Mouse (Mus musculus): ENCODE results near the gene Scn8a.

Scn8a gene

DNA sequence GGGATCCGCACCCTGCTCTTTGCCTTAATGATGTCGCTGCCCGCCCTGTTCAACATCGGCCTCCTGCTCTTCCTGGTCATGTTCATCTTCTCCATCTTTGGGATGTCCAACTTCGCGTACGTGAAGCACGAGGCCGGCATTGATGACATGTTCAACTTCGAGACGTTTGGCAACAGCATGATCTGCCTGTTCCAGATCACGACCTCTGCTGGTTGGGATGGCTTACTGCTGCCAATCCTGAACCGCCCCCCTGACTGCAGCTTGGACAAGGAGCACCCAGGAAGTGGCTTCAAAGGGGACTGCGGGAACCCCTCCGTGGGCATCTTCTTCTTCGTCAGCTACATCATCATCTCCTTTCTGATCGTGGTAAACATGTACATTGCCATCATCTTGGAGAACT is 170.0 kb downstream of the Scn8a start:
- DNase-seq (ENCODE audit: low read depth, low spot score): no peak

DNA sequence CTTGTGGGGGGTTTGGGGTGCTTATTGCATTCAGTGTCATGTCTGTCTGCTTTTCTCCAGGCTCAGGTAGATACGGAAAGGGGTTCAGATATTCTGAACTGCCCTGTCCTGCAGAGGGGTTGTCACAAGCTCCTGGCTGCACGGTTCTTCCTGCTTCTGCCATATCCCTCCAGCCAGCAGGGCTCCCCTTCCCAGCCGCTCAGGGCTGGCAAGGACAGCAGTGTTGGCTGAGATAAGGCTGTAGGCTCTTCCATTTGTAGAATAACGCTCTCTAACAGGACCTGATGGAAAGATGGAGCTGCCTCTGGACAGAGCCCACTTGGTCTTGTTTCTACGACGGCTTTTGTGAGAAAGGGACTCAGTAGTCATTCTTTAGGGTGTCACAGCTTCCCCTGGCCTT is 172.3 kb downstream of the Scn8a start:
- DNase-seq (ENCODE audit: low read depth, low spot score): no peak

DNA sequence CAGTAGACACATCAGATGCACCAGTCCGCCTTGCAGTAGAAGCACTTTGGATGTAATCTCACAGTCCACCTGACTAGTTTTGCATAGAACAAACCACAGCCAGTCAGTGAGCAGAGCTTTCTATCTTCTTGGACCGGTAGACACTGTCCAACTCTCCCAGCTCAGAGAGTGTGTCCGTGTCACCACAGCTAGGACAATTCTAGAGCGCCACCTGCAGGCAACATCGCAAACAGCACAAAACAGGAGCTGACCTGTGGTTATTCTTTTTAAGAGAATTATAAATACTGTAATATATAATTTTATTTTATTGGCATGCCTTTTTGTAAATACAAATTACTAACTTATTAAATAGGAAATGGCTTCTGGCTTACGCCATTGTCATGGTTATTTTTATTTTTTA is 173.0 kb downstream of the Scn8a start:
- DNase-seq (ENCODE audit: low read depth, low spot score): peak; percentile 66

DNA sequence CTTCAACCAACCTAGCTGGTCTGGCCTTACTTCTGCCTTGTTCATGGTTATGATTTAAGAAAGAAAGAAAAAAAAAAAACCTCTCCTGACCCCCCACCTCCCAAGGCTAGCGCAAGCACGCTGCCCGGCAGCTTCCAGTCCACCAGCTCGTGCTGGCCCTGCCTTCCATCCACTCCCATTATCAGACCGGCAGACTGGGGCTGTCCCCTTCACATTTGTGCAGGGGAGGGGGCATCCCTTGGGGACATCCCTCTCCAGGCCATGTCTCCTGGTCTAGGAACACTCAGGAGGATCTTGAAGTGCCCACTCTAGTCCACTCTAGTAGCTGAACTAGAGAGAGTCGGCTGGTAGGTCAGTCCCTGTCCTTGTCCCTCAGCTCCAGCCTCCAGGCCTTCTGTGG is 174.9 kb downstream of the Scn8a start:
- no peak for DNase-seq (ENCODE audit: low read depth, low spot score)

DNA sequence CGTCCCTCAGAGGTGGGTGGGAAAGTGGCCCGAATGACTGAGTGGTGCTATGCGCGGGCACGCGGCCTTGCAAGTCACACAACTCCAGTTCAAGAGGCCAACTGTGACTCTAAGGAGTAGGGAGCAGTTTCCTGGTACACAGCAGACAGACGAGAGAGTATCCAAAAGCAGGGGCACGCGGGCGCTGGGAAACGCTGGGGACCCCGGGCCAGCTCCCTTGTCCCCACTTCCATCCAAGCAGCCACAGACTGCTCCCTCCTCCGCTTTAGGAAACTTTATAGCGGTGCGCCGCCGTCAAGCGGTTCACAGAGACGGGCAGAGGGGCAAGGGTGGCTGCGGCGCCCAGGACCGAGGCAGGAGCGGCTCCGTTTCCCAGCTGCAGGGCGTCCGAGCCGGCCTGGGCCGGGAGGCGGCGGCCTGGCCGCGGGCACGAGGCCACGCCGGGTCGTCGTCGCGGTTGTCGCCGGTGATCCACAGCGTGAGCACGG is 176.4 kb downstream of the Scn8a start:
- DNase-seq (ENCODE audit: low read depth, low spot score): no peak

DNA sequence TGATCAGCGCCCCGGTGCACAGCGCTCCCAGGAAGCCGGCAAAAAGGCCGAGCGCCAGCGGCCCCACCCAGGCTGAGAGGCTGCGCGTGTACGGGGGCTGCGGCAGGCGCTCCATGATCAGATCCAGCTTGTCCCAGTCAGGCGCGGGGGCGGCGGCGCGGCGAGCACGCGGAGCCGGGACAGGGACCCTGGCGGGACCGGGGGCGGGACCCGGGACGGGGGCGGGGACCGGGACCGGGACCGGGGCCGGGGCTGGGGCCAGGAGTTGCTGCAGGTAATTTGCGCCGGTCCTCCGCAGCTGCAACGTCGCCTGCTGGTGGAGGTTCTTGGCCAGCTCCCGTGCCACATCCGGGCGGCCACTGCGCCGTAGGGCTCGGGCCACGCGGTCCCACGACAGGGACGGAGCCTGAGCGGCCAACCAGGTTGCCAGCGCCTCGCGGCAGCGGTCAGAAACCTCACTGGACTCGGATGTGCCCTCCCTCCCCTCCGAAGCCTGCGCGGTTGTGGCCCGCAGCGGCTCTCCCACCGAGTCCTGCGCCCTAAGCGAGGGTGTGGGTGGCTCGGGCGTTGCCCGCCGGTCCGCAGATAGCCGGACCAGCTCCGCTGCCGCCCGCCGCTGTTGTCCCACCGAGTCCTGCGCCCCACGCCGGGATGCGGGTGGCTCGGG is 177.0 kb downstream of the Scn8a start:
- DNase-seq (ENCODE audit: low read depth, low spot score): no peak

DNA sequence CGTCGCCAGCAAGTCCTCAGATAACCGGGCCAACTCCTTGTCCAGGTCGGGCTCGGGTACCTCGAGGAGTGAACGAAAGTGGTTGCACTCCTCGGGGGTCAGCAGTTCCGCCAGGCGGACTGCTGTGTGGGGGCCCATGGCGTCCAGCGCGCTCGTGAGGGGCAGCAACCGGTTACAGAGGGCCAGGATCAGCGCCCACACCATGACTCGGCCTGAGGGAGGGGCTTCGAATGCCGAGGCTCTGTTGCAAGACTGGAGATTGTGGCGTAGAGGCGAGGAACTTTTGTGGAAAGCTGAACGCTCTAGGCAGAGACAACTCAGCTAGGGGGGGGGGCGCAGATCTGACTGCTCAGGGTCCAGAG is 177.5 kb downstream of the Scn8a start, which contains the start of gene Gm47841:
Gene Gm47841, minus strand, starts transcription at position 204 of the 362 bp plus-strand sequence.
- no peak for DNase-seq (ENCODE audit: low read depth, low spot score)

DNA sequence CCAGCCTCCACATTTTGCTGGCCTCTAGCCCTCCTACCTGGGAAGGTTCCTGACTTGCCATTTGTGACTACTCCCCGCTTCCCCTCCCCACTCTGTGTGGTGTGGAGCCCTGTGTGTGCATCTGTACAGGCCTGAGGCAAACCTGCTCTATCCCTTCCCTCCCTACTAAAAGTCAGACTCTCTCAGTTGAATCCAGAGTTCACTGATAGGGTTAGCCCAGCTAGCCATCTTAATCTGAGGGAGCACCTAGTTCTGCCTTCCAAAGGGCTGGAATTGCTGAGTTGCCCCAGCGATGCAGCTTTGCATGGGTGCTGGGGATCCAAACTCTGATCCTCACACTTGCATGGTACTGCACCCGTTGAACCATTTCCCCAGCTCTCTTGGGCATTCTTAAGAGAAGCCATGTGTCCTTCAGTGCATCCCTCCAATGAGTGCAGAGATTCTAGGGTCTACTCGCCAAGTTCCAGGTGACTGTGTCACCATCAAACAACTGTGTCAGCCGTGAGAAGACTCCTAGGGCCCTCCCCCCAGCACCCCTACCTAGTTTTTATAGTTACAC is 178.8 kb downstream of the Scn8a start:
- no peak for DNase-seq (ENCODE audit: low read depth, low spot score)

DNA sequence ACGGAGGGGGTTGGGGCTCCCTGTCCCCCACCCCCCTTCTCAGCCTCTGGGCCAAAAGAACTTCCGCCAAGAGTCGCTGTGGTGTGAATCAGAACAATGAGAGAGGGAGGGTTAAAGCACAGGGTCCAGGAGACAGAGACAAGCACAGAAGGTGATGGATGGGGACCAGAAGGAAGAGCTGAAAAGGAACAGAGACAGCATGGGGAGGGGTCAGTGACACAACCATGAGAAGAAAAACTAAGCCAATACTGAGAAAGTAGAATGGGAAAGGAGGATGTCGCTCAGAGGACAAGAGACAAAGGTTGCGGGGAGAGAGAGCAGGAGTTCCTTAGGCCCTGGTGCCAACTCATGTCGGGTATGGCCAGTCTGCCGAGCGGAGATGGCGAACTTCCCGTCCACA is 182.2 kb downstream of the Scn8a start:
- no peak for DNase-seq (ENCODE audit: low read depth, low spot score)

DNA sequence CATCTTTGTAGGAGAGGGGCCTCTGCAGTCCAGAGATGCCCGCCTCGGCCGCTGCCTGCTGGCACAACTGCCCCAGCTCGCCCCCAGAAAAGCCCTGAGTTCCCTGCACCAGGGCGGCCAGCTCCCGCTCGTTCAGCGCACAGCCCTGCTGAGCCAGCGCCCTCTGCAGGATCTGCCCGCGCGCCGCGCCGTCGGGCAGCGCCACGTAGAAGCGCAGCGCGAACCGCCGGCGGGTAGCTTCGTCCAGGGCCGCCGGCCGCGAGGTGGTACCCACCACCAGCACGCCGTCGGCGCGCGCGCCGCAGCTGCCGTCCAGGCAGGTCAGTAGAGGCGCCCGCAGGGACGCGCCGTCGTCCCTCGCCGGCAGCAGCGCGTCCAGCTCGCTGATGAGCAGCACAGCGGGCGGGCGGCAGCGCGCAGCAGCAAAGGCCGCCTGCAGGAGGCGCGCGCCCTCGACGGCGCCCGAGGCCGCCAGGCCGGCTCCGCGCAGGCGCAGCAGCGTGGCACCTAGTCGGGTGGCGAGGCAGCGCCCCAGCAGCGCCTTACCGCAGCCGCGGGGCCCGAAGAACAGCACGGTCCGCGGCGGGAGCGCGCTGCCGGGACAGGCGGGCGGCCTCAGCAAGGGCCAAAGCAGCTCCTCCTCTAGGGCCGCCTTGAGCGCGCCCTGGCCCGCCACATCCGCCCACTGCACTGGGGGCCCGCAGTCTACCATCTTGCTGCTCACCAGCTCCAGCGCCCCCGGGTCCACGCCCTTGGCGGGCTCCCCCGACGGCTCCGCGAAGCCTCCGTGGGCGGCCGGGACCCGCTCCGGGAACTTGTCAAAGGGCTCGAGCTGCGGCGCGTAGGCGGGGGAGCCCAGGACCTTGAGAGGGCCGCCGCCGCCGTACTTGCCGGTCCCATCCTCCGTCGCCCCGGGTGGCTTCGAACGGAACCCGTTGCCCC is 183.2 kb downstream of the Scn8a start:
- DNase-seq (ENCODE audit: low read depth, low spot score): no peak

DNA sequence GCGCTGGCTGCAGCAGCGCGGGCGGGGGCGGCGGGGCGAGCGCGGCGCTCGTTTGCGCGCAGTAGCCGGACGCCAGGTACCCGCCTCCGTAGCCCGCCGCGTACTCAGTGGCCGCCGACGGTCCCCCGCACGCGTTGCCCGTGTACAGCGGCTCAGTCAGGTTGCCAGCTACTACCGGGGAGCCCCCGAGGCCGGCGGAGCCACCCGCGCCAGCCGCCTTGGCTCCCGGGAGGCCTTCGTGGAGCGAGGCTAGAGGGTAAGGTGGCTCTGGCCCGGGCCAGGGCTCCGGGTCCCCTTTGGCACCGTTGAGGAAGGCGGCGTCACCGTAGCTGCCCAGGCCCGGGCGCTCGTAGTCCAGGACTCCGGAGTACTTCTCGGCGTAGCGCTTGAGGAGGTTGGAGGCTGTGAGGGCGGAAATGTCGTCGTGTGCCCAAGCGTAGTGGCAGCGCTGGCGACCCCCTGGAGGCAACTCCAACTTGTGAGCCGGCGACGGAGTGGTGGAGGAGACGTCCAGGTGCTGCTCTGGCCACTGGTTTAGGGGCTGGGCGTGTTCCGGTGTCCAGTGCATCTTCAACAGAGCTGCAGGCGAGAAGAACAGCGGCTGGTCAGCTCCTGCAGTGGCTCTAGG is 184.3 kb downstream of the Scn8a start:
- DNase-seq (ENCODE audit: low read depth, low spot score): no peak

DNA sequence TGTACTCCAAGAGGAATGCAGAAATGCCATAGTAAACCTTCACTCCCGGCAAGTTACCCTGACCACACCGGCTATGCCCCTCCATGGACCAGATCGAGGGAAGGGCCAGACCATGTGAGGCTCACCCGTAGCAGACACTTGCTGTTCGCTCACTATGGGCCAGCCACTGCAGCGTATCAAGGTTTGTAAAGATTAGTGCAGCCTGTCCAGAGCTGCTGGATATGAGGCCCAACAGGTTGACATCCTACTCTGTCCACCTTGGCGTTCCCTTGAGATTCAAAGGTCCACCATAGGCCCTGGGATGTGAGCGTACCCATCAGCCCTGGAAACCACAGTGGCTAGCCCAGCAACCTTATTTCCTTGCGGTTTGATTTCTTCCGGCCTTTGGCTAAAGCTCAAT is 184.9 kb downstream of the Scn8a start:
- DNase-seq (ENCODE audit: low read depth, low spot score): no peak

DNA sequence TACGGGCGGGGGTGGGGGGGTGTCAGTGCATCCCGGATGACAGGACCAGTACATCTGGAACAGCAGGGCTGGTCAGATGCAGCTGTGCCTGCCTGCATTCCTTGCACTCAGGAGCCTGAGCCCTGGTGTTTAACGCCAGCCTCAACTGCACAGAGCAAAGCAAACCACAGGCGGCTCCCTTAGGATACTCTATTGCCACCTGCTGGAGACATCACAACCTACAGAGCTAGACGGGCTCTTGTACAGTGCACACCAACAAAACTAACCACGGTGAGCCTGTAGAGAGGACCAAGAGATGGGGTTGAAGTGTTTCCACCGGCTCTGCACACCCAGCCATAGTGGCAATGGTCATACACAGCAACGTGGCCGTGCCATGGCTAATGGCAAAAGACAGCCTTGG is 186.6 kb downstream of the Scn8a start:
- peak; percentile 49 for DNase-seq (ENCODE audit: low read depth, low spot score)

DNA sequence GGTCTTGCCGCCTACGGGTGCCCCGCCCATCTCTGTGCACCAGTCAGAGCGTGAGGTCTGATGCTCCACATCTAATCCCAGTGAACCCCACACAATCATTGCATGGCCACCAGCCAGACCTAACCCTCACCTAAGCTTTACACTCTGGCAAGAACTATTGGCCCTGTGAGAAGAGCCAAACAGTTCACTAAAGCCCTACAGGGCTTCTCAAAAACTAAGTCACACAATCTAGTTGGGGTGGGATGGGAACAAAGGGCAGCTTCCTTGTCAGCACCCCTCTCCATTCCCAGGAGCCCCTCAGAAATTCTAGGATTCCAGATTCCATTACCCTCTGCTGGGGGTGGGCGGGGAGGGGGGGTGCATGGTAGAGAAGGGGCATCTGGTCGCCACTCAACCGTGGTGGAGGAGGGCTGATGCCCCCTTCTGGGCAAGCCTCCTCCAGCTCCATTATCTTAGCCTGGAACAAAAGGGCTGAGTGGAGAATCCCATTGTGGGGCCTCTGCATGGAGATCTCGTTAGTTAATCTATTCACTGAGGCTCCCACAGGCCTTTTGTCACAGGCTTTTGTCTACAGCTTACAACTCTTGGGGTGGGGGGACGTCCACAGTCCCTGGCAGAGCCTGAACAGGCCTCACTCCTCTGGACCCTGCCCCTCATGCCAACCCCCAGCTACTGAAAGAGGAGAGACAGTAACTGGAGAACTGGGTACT is 190.1 kb downstream of the Scn8a start:
- no peak for DNase-seq (ENCODE audit: low read depth, low spot score)

DNA sequence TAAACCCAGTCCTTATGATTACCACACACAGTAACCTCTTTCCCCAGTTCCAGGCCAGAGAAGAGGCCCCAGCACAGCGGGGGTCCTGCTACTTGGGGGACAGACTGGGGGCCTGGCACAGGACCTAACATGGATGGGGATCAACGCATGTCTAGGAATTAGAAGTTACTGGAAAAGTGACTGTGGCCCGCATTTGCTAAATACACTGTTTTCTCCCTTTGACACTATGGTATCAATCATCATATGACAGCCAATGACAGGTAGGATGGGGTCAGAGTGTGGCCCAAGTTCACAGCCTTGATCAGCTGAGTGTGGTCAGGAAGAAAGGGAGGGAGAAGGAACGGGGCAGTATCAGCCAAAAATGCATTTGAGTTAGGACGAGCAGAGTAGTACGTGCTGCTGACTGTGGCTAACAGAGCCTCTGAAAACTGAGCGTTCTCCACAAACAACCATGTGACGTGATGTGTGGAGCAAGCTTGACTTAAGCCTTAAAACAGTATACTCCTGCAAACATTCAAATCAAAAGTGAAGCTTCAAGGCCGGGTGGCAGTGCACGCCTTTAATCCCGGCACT is 190.7 kb downstream of the Scn8a start:
- DNase-seq (ENCODE audit: low read depth, low spot score): no peak

DNA sequence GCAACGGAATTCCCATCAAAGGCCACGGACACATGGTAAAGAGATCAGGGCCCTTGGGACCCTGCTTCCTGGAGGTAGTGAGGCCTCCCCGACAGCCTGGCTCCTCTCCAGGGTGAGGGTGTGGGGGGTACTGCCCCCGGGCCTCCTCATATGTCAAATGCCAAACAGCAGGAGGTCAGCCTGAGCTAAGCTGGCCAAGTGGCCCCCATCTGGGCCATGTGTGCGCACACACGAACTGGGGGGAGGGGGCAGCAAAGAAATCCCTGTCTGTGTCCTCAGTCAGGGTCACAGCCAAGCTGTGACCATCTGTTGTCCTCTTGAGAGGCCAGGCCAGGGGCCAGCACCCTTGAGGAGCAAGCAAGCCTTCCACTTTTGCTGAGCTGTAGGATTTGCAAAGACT is 195.4 kb downstream of the Scn8a start:
- DNase-seq (ENCODE audit: low read depth, low spot score): no peak

DNA sequence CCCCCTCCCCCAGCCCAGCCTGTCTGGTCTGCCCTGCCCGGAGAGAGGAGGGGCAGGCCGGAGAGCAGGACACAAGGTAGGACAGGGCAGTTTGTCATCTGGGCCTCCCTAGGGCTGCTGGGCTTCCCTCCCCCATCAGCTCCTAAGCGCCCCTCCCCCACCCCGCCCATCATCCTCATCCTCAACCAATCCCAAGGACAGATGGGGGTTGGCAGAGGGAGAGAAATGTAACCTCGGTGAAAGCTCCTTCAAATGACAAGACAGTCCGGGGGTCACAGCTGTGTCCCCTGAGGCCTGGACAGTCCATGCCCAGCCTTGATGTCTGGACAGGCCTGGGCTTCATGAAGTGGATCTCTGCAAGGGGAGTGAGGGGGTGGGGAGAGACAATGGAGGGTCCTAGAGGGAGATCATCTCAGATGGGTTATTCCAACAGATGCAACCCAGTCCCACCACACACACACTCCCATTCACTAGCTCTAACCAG is 196.7 kb downstream of the Scn8a start:
- DNase-seq (ENCODE audit: low read depth, low spot score): no peak

DNA sequence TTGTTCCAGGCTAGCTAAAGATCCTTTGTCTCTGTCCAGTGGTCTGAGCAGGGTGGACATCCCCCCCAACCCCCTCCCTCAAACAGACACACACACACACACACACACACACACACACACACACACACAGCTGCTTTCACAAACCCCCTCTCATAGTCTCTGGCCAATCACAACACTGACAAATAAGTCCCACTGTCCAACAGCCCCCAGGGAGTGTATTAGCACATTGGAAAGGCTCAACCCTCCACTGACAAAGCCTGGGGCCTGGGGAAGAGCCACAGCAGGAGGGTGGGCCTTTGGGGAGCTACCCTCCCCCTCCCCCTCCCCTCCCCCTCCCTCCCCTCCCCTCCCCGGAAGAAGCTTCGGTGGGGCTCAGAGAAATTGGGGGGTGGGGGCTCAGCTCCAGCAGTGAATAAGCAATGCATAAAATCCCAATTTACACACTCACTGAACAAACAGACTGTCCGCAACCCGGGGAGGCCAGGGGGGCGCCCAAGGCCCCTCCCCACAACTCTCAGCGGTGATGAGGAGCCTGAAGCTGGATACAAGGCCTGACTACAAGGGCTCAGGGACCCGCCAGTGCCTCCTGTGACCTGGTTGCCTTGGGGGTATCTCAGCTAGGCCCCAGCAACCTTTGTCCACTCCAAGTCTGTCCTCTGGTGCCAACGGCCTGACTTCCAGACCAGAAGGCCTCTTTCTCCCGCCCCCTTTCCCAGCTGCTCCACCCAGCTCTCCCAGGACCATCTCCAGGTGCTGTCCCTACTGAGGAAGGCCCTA is 197.4 kb downstream of the Scn8a start:
- no peak for DNase-seq (ENCODE audit: low read depth, low spot score)

DNA sequence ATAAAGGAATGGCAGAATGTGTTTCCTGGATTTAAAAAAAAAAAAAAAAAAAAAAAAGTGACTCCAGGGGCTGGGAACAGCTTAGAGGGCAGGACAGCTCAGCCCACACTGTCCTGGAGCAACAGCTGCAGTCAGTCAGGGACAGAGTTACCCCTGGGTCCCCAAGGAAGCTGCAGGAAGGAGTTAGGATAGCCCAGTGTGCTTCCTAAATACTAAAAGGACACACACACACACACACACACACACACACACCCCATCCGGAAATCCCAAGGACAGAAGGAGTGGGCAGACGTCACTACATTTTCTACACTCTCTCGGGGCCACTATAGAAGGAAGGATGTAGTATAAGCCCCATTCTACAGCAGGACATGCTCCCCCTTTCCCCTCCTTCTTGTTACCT is 198.4 kb downstream of the Scn8a start:
- no peak for DNase-seq (ENCODE audit: low read depth, low spot score)

DNA sequence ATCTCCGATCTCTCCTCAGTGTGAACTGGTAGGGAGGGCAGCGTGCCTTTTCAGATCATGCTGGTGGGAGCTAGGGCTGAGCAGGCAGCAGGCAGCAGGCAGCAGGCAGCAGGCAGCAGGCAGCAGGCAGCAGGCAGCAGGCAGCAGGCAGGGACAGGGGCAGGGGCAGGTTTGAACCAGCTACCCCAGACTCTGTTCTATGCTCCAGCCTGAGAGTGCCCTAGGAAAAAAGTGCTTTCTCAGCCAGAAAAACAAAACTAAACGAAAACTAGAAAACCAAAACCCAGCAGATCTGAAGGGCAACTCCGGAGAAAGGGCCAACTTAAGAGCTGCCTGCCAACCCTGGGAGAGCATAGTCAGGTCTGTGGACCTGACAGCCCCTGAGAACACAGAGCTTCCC is 199.0 kb downstream of the Scn8a start:
- DNase-seq (ENCODE audit: low read depth, low spot score): no peak

All from 3T3-L1 (cell line).